Mouse (Mus musculus): ENCODE measurements around the gene Gale. TPM values are rescaled to one million over a fixed set of nuclear protein-coding genes. Genes with fewer than 3 reads are reported as not detected.

Gale gene
- total and polyA plus RNA-seq, 2 experiments from 2014 or later = 10.4 to 18.2 TPM

- WGBS = 95% methylated on average over 3 of the region's 3 CpGs
- ATAC-seq (ENCODE audit: insufficient read depth, low read depth) (no peak), DNase-seq (ENCODE audit: low spot score) (no peak)
- H3K4me3 ChIP-seq (ENCODE audit: low read depth, low read length) = no peak overlapping the region
- no peak overlapping the region for H3K27ac ChIP-seq (ENCODE audit: low read depth)
- H3K36me3 ChIP-seq (replicated peaks; ENCODE audit: control insufficient read depth, insufficient read depth, low read length) = peaks cover 20% of the 10 kb centered on the region; the same call in 1 of the 2 replicates
- 0 out of 2 replicates have a peak, but pooled peaks cover 4% of the 10 kb centered on the region for H3K4me1 ChIP-seq (ENCODE audit: control insufficient read depth, insufficient read depth)
- H3K27me3 ChIP-seq (ENCODE audit: control insufficient read depth, insufficient read depth, low read length) = no peaks in the 10 kb centered on the region
- H3K4me2 ChIP-seq (ENCODE audit: low read depth, low read length) = no peak overlapping the region
- H3K9ac ChIP-seq (replicated peaks; ENCODE audit: low read depth, low read length) = no peak overlapping the region
- H3K9me3 ChIP-seq (replicated peaks; ENCODE audit: control insufficient read depth, low read length) = no peaks in the 10 kb centered on the region
- TF ChIP-seq EP300 (IDR thresholded peaks at IDR 0.05; ENCODE audit: low read depth) (no peak), CTCF (IDR thresholded peaks at IDR 0.05; ENCODE audit: low read depth) (no peak)
These were observed 36.7 kb upstream of the Gale start for GRCm38 (mm10) chr4:135926861-135927260.

- H3K27ac ChIP-seq (ENCODE audit: low read depth) = no peak overlapping the region
- H3K4me2 ChIP-seq (ENCODE audit: low read depth, low read length) = no peak overlapping the region
- no peak overlapping the region for H3K9ac ChIP-seq (replicated peaks; ENCODE audit: low read depth, low read length)
- H3K4me1 ChIP-seq (ENCODE audit: control insufficient read depth, insufficient read depth) = 0 out of 2 replicates have a peak, but pooled peaks cover 4% of the 10 kb centered on the region
- H3K9me3 ChIP-seq (replicated peaks; ENCODE audit: control insufficient read depth, low read length) = no peaks in the 10 kb centered on the region
- no peaks in the 10 kb centered on the region for H3K27me3 ChIP-seq (ENCODE audit: control insufficient read depth, insufficient read depth, low read length)
- H3K36me3 ChIP-seq (replicated peaks; ENCODE audit: control insufficient read depth, insufficient read depth, low read length) = peaks cover 27% of the 10 kb centered on the region
- H3K4me3 ChIP-seq (ENCODE audit: low read depth, low read length) = no peak overlapping the region
- no peak for DNase-seq (ENCODE audit: low spot score)
- TF ChIP-seq EP300 (IDR thresholded peaks at IDR 0.05; ENCODE audit: low read depth) (no peak), CTCF (IDR thresholded peaks at IDR 0.05; ENCODE audit: low read depth) (no peak)
- WGBS = 90% methylated on average over 9 of the region's 9 CpGs
- ATAC-seq (ENCODE audit: insufficient read depth, low read depth) = no peak
These were observed 35.2 kb upstream of the Gale start for GRCm38 (mm10) chr4:135928376-135928775.

GRCm38 (mm10) chr4:135929405-135929804, 34.1 kb upstream of the Gale start:
- Histone ChIP-seq H3K4me2 (ENCODE audit: low read depth, low read length) (no peak overlapping the region), H3K4me3 (ENCODE audit: low read depth, low read length) (no peak overlapping the region), H3K9ac (replicated peaks; ENCODE audit: low read depth, low read length) (no peak overlapping the region), H3K27me3 (ENCODE audit: control insufficient read depth, insufficient read depth, low read length) (no peaks in the 10 kb centered on the region), H3K4me1 (ENCODE audit: control insufficient read depth, insufficient read depth) (0 out of 2 replicates have a peak, but pooled peaks cover 4% of the 10 kb centered on the region), H3K9me3 (replicated peaks; ENCODE audit: control insufficient read depth, low read length) (no peaks in the 10 kb centered on the region), H3K27ac (ENCODE audit: low read depth) (no peak overlapping the region), H3K36me3 (replicated peaks; ENCODE audit: control insufficient read depth, insufficient read depth, low read length) (peaks cover 38% of the 10 kb centered on the region)
- TF ChIP-seq EP300 (IDR thresholded peaks at IDR 0.05; ENCODE audit: low read depth) = no peak
- no peak for TF ChIP-seq CTCF (IDR thresholded peaks at IDR 0.05; ENCODE audit: low read depth)
- ATAC-seq (ENCODE audit: insufficient read depth, low read depth) (no peak), DNase-seq (ENCODE audit: low spot score) (no peak)
- 88% methylated on average over 5 of the region's 5 CpGs for WGBS

- DNase-seq (ENCODE audit: low spot score) (no peak), ATAC-seq (ENCODE audit: insufficient read depth, low read depth) (no peak)
- Histone ChIP-seq H3K4me1 (ENCODE audit: control insufficient read depth, insufficient read depth) (0 out of 2 replicates have a peak, but pooled peaks cover 4% of the 10 kb centered on the region), H3K4me2 (ENCODE audit: low read depth, low read length) (no peak overlapping the region), H3K9me3 (replicated peaks; ENCODE audit: control insufficient read depth, low read length) (no peaks in the 10 kb centered on the region), H3K4me3 (ENCODE audit: low read depth, low read length) (no peak overlapping the region), H3K9ac (replicated peaks; ENCODE audit: low read depth, low read length) (no peak overlapping the region), H3K27ac (ENCODE audit: low read depth) (no peak overlapping the region), H3K36me3 (replicated peaks; ENCODE audit: control insufficient read depth, insufficient read depth, low read length) (peaks cover 42% of the 10 kb centered on the region), H3K27me3 (ENCODE audit: control insufficient read depth, insufficient read depth, low read length) (no peaks in the 10 kb centered on the region)
- WGBS = 85% methylated on average over 9 of the region's 9 CpGs
- TF ChIP-seq CTCF (IDR thresholded peaks at IDR 0.05; ENCODE audit: low read depth) = no peak
- TF ChIP-seq EP300 (IDR thresholded peaks at IDR 0.05; ENCODE audit: low read depth) = no peak
These were observed 33.7 kb upstream of the Gale start for GRCm38 (mm10) chr4:135929828-135930227.

- Histone ChIP-seq H3K9me3 (replicated peaks; ENCODE audit: control insufficient read depth, low read length) (no peaks in the 10 kb centered on the region), H3K36me3 (replicated peaks; ENCODE audit: control insufficient read depth, insufficient read depth, low read length) (peaks cover 42% of the 10 kb centered on the region), H3K4me2 (ENCODE audit: low read depth, low read length) (no peak overlapping the region), H3K27ac (ENCODE audit: low read depth) (no peak overlapping the region), H3K4me1 (ENCODE audit: control insufficient read depth, insufficient read depth) (0 out of 2 replicates have a peak, but pooled peaks cover under 1% of the 10 kb centered on the region), H3K27me3 (ENCODE audit: control insufficient read depth, insufficient read depth, low read length) (no peaks in the 10 kb centered on the region), H3K9ac (replicated peaks; ENCODE audit: low read depth, low read length) (no peak overlapping the region), H3K4me3 (ENCODE audit: low read depth, low read length) (no peak overlapping the region)
- no peak for ATAC-seq (ENCODE audit: insufficient read depth, low read depth)
- DNase-seq (ENCODE audit: low spot score) = no peak
- TF ChIP-seq EP300 (IDR thresholded peaks at IDR 0.05; ENCODE audit: low read depth) = no peak
- TF ChIP-seq CTCF (IDR thresholded peaks at IDR 0.05; ENCODE audit: low read depth) = no peak
- 95% methylated on average over 8 of the region's 8 CpGs for WGBS
These were observed 33.3 kb upstream of the Gale start for GRCm38 (mm10) chr4:135930239-135930638.

- WGBS = 67% methylated on average over 5 of the region's 5 CpGs
- ATAC-seq (ENCODE audit: insufficient read depth, low read depth) (no peak), DNase-seq (ENCODE audit: low spot score) (peak; percentile 32)
- H3K27me3 ChIP-seq (ENCODE audit: control insufficient read depth, insufficient read depth, low read length) = no peaks in the 10 kb centered on the region
- H3K36me3 ChIP-seq (replicated peaks; ENCODE audit: control insufficient read depth, insufficient read depth, low read length) = peaks cover 32% of the 10 kb centered on the region
- H3K9me3 ChIP-seq (replicated peaks; ENCODE audit: control insufficient read depth, low read length) = no peaks in the 10 kb centered on the region
- H3K4me3 ChIP-seq (ENCODE audit: low read depth, low read length) = no peak overlapping the region
- H3K27ac ChIP-seq (ENCODE audit: low read depth) = no peak overlapping the region
- no peaks in the 10 kb centered on the region for H3K4me1 ChIP-seq (ENCODE audit: control insufficient read depth, insufficient read depth)
- TF ChIP-seq EP300 (IDR thresholded peaks at IDR 0.05; ENCODE audit: low read depth) (no peak), CTCF (IDR thresholded peaks at IDR 0.05; ENCODE audit: low read depth) (peak; percentile 71)
- H3K4me2 ChIP-seq (ENCODE audit: low read depth, low read length) = no peak overlapping the region
- H3K9ac ChIP-seq (replicated peaks; ENCODE audit: low read depth, low read length) = no peak overlapping the region
These were observed 31.7 kb upstream of the Gale start for GRCm38 (mm10) chr4:135931832-135932231.
